Mouse (Mus musculus) spleen, adult 2 months (tissue): Measurements from ENCODE around the gene Dnah2.

Experiments used
- CTCF ChIP-seq: fragments of 200-500 bp; IDR thresholded peaks from 2 replicates; pipeline ENCODE4 v1.5.1; 2011; ENCODE audit warnings: mild to moderate bottlenecking, inconsistent platforms; ENCODE audit not compliant: insufficient read depth, insufficient read length, insufficient replicate concordance; ENCODE audit errors: extremely low read depth
- POLR2A ChIP-seq: fragments of 200-500 bp; IDR thresholded peaks from 2 replicates; pipeline ENCODE4 v1.6.1; 2011; ENCODE audit warnings: low read depth, low read length, inconsistent platforms

- TF ChIP-seq CTCF (no peak), POLR2A (no peak)
Observed at GRCm38 (mm10) chr11:69563373-69563772, 14.5 kb upstream of the Dnah2 start.
